Mouse (Mus musculus) small intestine, adult 2 months (tissue): ENCODE results near the gene Plppr1.

Experiments used
- CTCF ChIP-seq: fragments of 200-500 bp; IDR thresholded peaks from 2 replicates; pipeline ENCODE4 v1.5.1; 2012; ENCODE audit warnings: low read depth, mild to moderate bottlenecking, control low read depth, inconsistent platforms, low read length, moderate library complexity, mixed read lengths; ENCODE audit not compliant: insufficient replicate concordance, insufficient read length; ENCODE audit errors: extremely low read depth
- POLR2A ChIP-seq: fragments of 200-500 bp; IDR thresholded peaks from 2 replicates; pipeline ENCODE4 v1.6.1; 2012; ENCODE audit warnings: low read depth, mild to moderate bottlenecking, control low read depth, inconsistent platforms, low read length, moderate library complexity

DNA sequence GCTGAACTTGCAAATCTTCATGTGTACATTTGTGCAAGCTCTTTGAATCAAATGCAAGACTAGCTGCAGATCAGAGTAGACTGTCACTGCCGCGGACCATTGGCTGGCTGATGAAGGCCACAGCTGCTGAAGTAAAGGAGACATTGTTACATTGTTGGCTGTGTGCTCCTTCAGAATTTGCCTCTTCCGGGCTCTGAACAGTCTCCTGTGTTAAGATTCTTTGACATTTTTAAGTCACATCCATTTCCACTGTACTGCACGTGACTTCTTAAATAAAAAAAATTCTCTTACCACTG lies 227.1 kb downstream of the Plppr1 start:
- TF ChIP-seq CTCF (no peak), POLR2A (no peak)
